Mouse (Mus musculus) layer of hippocampus, adult 18-20 months (tissue): ENCODE data around the gene Zfyve28. TPM values are rescaled to one million over a fixed set of nuclear protein-coding genes. Genes with fewer than 3 reads are reported as not detected.

ENCODE experiments used
- DNase-seq, 2 experiments: peaks; one replicate each; pipeline ENCODE4 v3.0.0; 2022; ENCODE audit warnings: low spot score in 2 of 2
- total RNA-seq, 2 experiments: library from RNA; stranded (reverse); gene quantifications; 2 replicates each; pipeline ENCODE4 v1.2.3; 2021

Gene Zfyve28
- total RNA-seq, 2 experiments from 2014 or later = 30.8 to 32.0 TPM

DNA sequence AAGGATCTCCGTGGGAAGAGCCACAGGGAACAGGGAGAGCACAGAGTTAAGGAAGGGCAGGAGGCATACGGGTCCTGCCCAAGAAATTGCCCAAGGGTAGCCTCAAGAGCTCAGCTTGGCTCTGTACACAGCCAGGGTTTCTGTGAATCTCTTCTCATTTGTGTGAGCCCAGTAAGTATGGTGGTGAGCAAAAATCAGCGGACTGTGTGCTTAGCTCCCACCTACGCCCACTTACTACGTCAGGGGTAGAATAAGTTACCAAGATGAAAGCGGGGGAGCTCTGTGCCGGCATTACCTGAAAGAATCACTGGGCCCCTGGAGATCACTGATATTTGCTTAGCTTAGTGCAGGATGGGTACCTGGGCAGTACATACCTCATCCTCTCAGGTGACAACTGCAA, 72.2 kb downstream of the Zfyve28 start:
- DNase-seq = no peak

GRCm38 (mm10) chr5:34213659-34214058, 74.6 kb downstream of the Zfyve28 start:
- DNase-seq = no peak

GRCm38 (mm10) chr5:34210279-34210678, 78.0 kb downstream of the Zfyve28 start:
- peak; percentile 59 to 89 for DNase-seq

DNA sequence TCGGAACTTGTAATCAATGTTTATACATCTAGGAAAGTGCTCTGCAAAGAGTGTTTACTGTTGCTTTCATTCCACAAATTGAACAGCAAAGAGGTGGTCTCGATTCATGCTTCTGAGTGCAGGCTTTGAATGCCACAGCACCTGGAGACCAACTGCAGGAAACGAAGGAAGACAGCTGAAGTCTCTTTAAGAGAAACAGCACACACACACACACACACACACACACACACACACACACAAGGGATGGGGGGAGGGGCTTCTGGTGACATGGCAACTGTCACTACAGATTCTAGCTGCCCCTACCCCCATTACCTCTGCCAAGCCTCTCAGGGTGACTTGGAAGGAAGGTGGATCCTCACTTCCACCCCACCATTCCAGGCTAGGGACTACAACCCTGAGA, 80.7 kb downstream of the Zfyve28 start:
- DNase-seq = no peak

GRCm38 (mm10) chr5:34205788-34206187, 82.5 kb downstream of the Zfyve28 start:
- DNase-seq = no peak

DNA sequence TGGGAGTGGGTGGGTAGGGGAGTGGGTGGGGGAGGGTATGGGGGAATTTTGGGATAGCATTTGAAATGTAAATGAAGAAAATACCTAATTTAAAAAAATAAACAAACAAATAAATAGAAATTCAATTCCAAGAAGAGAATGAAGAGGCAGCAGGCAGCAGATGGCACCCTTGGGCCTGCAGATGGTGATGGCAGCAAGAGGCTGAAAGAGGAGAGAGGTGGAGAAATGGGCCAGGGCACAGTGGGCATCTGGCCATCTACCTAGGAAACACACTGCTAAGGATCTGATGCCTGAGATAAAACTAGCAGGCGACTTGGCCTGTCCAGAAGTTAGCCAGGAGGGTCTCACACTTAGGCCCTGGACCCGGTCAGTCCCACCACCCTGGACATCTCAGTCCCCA, 83.3 kb downstream of the Zfyve28 start:
- DNase-seq = no peak

DNA sequence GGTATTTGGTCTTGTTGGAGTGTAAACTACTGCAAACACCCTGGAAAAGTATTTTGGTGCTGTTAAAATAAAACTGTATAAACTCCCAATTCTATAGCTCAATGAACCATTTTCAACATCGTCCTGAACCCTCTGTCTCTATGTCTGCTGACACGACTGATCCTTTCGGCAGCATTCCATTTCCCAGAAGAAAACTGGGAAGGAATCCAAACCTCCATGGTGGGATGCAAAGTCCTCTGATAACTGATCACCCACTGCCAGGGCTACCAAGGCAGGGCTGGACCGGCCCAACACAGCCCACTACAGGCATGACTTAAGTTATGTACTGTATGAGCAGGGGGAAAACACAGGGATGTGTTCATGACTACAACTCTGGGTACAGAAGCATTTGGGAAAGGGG, 86.2 kb downstream of the Zfyve28 start:
- DNase-seq = no peak

- DNase-seq = no peak
These were observed 86.9 kb downstream of the Zfyve28 start for GRCm38 (mm10) chr5:34201396-34201795.

GRCm38 (mm10) chr5:34198615-34199014, 89.6 kb downstream of the Zfyve28 start:
- DNase-seq = no peak

GRCm38 (mm10) chr5:34197243-34197642, 91.0 kb downstream of the Zfyve28 start:
- DNase-seq = peak; percentile 63 to 71

DNA sequence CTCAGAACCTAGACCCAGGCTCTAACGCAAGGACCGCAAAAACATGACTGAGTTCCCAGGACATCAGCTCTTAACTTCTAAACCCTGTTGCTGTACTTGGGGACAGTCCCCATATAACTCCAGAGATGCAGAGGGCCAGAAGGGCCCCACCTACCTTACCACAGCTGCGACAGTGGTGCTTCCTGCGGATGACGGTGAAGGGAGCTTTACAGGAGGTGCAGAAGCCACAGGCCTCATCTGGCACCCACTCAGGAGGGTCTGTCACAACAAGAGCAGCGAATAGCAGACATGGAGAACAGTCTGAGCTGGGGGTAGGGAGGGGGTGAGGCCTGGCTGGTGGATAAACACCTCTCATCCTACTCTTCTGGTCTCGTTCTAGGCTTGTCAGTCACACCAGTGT, 91.8 kb downstream of the Zfyve28 start:
- DNase-seq = no peak

- no peak for DNase-seq
These were observed 92.5 kb downstream of the Zfyve28 start for GRCm38 (mm10) chr5:34195786-34196185.

DNA sequence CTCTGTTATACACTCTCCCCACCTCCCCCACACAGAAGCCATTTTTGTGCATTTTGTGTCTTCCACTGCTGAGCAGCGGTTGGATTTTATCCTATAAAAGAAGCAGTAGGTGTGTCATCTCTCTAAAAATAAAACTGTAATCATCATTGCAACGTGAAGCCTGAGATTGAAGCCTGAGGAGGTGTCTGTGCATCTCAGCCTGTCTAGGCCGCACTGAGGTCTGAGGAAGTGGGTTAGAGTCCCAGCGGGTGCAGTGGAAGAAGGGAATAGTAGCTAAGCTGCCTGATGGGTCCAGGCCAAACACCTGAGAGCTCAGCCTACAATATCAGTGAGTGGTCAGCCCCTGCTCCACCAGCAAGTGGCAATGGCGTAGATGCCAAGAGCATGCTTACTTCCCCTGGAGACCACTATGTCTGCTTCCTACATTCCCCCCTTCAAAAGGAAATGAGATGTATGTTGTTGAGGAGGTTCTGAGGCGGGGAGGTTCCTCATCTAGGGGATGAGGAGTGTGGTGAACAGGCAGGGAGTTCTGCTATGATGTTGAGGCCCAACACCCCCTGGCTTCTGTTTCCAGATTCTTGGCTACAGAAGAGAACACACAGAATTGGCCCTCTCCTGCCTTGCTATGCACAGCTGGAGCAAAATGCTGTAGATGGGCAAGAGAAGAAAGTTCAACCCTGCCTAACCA, 93.1 kb downstream of the Zfyve28 start:
- DNase-seq = no peak

GRCm38 (mm10) chr5:34194426-34194825, 93.8 kb downstream of the Zfyve28 start:
- no peak for DNase-seq

- peak in 1 of 2 experiments; percentile 57 for DNase-seq
These were observed 96.4 kb downstream of the Zfyve28 start for GRCm38 (mm10) chr5:34191843-34192242.

- peak in 1 of 2 experiments; percentile 52 for DNase-seq
These were observed 97.2 kb downstream of the Zfyve28 start for GRCm38 (mm10) chr5:34191021-34191420.

DNA sequence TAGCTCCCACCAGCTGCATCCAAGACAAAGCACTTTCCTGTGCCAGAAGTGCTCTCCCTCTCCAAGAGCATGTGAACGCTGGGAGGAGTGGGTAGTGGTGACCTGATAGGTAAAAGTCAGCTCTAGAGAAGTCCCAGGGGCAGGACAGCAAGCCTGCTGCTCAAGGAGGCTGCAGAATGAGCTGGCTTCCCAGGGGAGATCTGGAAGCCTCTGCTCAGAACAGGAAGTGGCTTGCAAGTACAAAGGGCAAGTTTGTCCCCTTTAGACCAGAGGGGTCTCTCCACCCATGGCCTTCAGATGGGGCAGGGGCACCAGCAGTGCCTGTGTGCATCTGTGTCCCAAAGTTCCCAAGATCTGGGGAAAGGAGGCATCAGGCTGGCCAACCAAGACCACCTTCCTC, 98.7 kb downstream of the Zfyve28 start:
- no peak for DNase-seq

DNA sequence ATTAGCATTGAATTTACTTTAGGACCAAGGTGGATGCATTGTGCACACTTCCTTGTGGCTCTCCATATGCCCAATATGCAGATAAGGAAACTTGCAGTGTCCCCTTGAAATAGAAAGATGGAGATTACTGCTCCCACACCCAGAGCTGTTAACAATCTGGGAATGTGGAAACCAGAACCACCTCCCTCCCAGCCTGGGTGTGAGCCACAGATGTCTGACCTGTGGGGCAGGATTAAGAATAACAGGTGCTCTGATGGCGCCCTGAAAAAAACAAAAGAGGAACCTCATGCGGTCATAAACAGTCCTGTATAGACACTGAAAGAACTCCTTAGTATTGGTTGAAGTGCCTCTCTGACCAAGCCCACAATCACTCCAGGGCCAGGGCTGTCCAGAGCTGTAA, 99.4 kb downstream of the Zfyve28 start:
- DNase-seq = no peak

- peak; percentile 99 to 100 for DNase-seq
These were observed 100.5 kb downstream of the Zfyve28 start, which contains the start of gene Mxd4 for GRCm38 (mm10) chr5:34187601-34188316. Gene Mxd4 (minus strand): TSS chr5:34187720.

GRCm38 (mm10) chr5:34186961-34187391, 101.3 kb downstream of the Zfyve28 start:
- DNase-seq = peak in 1 of 2 experiments; percentile 51

- DNase-seq = no peak
These were observed 101.9 kb downstream of the Zfyve28 start for GRCm38 (mm10) chr5:34186391-34186790.

- no peak for DNase-seq
These were observed 102.5 kb downstream of the Zfyve28 start for GRCm38 (mm10) chr5:34185791-34186190.
